ENCODE assay signal across 13 mouse cellular contexts in genomic region chr2:171996979-171997686, GRCm38 (mm10). TPM values are rescaled to one million over a fixed set of nuclear protein-coding genes. Genes with fewer than 3 reads are reported as not detected.
DNase-seq lines count a peak whose midpoint lies in the region; ATAC-seq lines count a peak whose summit lies in the region.
"Had no signal": no experiment of that assay in that cellular context is flagged by ENCODE, and none has a peak within 500 bp of the region (broad histone marks: within the 10 kb centered on the region; RNA-seq: fewer than 3 reads in every experiment).

No protein-coding gene starts in this region.

- peak; percentile 63; the same call in 1 of the 2 replicates for ATAC-seq in hindbrain, embryonic 13.5 days (ENCODE audit: low FRiP score)
- no peak for ATAC-seq in frontal cortex, adult (ENCODE audit: low TSS enrichment)

- 69% methylated on average over 6 of the region's 6 CpGs for WGBS in hindbrain, embryonic 13.5 days
- WGBS in hindbrain, embryonic 10.5 days: 78% methylated on average over 6 of the region's 6 CpGs

- no peaks in the 10 kb centered on the region for H3K27me3 ChIP-seq in hindbrain, embryonic 13.5 days
- H3K27me3 ChIP-seq in hindbrain, embryonic 10.5 days (ENCODE audit: insufficient read depth, poor library complexity, severe bottlenecking): no peaks in the 10 kb centered on the region
- H3K27me3 ChIP-seq: liver, embryonic 15.5 days; neural tube, embryonic 12.5 days had no signal

- no peaks in the 10 kb centered on the region for H3K36me3 ChIP-seq in hindbrain, embryonic 13.5 days
- H3K36me3 ChIP-seq in hindbrain, embryonic 10.5 days: no peaks in the 10 kb centered on the region
- H3K36me3 ChIP-seq: liver, embryonic 15.5 days; neural tube, embryonic 12.5 days had no signal

- H3K4me2 ChIP-seq in hindbrain, embryonic 13.5 days: no peak overlapping the region
- H3K4me2 ChIP-seq: liver, embryonic 15.5 days; neural tube, embryonic 12.5 days had no signal

- no peaks in the 10 kb centered on the region for H3K9me3 ChIP-seq in hindbrain, embryonic 13.5 days
- H3K9me3 ChIP-seq in hindbrain, embryonic 10.5 days: 0 out of 2 replicates have a peak, but pooled peaks cover 4% of the 10 kb centered on the region
- H3K9me3 ChIP-seq: liver, embryonic 15.5 days; neural tube, embryonic 12.5 days had no signal

- DNase-seq in hindbrain, embryonic 10.5 days (ENCODE audit: low spot score): no peak
- DNase-seq in retina, adult 2 months (ENCODE audit: low read depth, low spot score): peak; percentile 2
- DNase-seq in retina, postnatal 1 day: no peak
- DNase-seq in lung, postnatal 25 days (ENCODE audit: low spot score): peak; percentile 8
- DNase-seq in urinary bladder, postnatal 10 days (ENCODE audit: low spot score): no peak
- DNase-seq: cerebellum, adult 8-10 months; thymus, postnatal 4 days had no signal

- H3K9ac ChIP-seq in hindbrain, embryonic 13.5 days: no peak overlapping the region
- H3K9ac ChIP-seq: liver, embryonic 15.5 days; neural tube, embryonic 12.5 days had no signal

- peaks cover 17% of the 10 kb centered on the region for H3K4me1 ChIP-seq in hindbrain, embryonic 13.5 days (replicated peaks)
- H3K4me1 ChIP-seq in hindbrain, embryonic 10.5 days (replicated peaks): peaks cover 16% of the 10 kb centered on the region
- H3K4me1 ChIP-seq: liver, embryonic 15.5 days; neural tube, embryonic 12.5 days had no signal

- no peak overlapping the region for H3K4me3 ChIP-seq in hindbrain, embryonic 13.5 days
- H3K4me3 ChIP-seq in hindbrain, embryonic 10.5 days: no peak overlapping the region
- H3K4me3 ChIP-seq: erythroblast, embryonic 14.5 days; liver, embryonic 15.5 days; neural tube, embryonic 12.5 days had no signal

- no peak overlapping the region for H3K27ac ChIP-seq in hindbrain, embryonic 13.5 days
- H3K27ac ChIP-seq in hindbrain, embryonic 10.5 days: no peak overlapping the region
- H3K27ac ChIP-seq: liver, embryonic 15.5 days; neural tube, embryonic 12.5 days had no signal

RNA-seq across cellular contexts. Expression of gene Cbln4, which starts 46.1 kb away (rescaled TPM):
- 23.1 and 24.8 TPM in 2 replicates for polyA plus RNA-seq in hindbrain, embryonic 13.5 days (2015; fragmentation: Nextera tagmentation; extraction: Ambion mirVana)
- 0.51 and 2.7 TPM in 2 replicates for polyA plus RNA-seq in hindbrain, embryonic 10.5 days (2016; fragmentation: Nextera tagmentation; extraction: Ambion mirVana)
- polyA plus RNA-seq: small intestine, adult 2 months had no signal

Comparison
In these comparisons a context has a peak if more than half of its experiments do, and no peak if none do; other contexts are left out.
1. DNase-seq: peak in retina, adult 2 months (single experiment) and lung, postnatal 25 days (single experiment); none in hindbrain, embryonic 10.5 days (single experiment), retina, postnatal 1 day (single experiment) and urinary bladder, postnatal 10 days (single experiment).